Mouse (Mus musculus) stomach, embryonic 14.5 days (tissue): Measurements from ENCODE around the gene Nusap1. TPM values are rescaled to one million over a fixed set of nuclear protein-coding genes. Genes with fewer than 3 reads are reported as not detected.

Experiments
- ATAC-seq: fragments of 200-750 bp; cut with Nextera tagmentation; 2 replicates; pipeline ENCODE4 v1.8.0; 2017; ENCODE audit warnings: low read depth, moderate TSS enrichment; ENCODE audit not compliant: insufficient number of reproducible peaks, insufficient read depth, low FRiP score
- H3K27ac ChIP-seq: fragments of 300-500 bp; sonication (generic); 2 replicates; pipeline ENCODE4 v1.5.1; 2014; ENCODE audit warnings: mild to moderate bottlenecking, low read length, moderate library complexity, mixed read lengths
- H3K27me3 ChIP-seq: fragments of 300-500 bp; sonication (generic); 2 replicates; pipeline ENCODE4 v1.6.1; 2014; ENCODE audit warnings: low read length, control low read depth, mixed read lengths; ENCODE audit not compliant: control insufficient read depth, insufficient read depth
- H3K36me3 ChIP-seq: fragments of 300-500 bp; sonication (generic); 2 replicates; pipeline ENCODE4 v1.6.1; 2014; ENCODE audit warnings: mild to moderate bottlenecking, control low read depth, low read length, moderate library complexity, mixed read lengths; ENCODE audit not compliant: control insufficient read depth, insufficient read depth
- H3K4me1 ChIP-seq: fragments of 300-500 bp; sonication (generic); 2 replicates; pipeline ENCODE4 v1.6.1; 2014; ENCODE audit warnings: low read length, control low read depth, mixed read lengths; ENCODE audit not compliant: control insufficient read depth, insufficient read depth
- H3K4me2 ChIP-seq: fragments of 300-500 bp; sonication (generic); replicated peaks from 2 replicates; pipeline ENCODE4 v1.6.1; 2014; ENCODE audit warnings: low read depth, low read length, control low read depth
- H3K4me3 ChIP-seq: fragments of 300-500 bp; sonication (generic); 2 replicates; pipeline ENCODE4 v1.5.1; 2014; ENCODE audit warnings: low read depth, low read length, control low read depth
- H3K9ac ChIP-seq: fragments of 300-500 bp; sonication (generic); replicated peaks from 2 replicates; pipeline ENCODE4 v1.6.1; 2014; ENCODE audit warnings: low read depth, mild to moderate bottlenecking, control low read depth, low read length, moderate library complexity, mixed read lengths
- H3K9me3 ChIP-seq: fragments of 300-500 bp; sonication (generic); 2 replicates; pipeline ENCODE4 v1.6.1; 2016; ENCODE audit warnings: low read depth, low read length, control low read depth; ENCODE audit not compliant: control insufficient read depth
- WGBS: fragments of 180-500 bp; shearing (Covaris S2); extraction: QIAGEN DNeasy Blood & Tissue Kit; methylation state at CpG from one replicate; pipeline ENCODE4 v1.1.7; 2014; 5-methylcytosine and 5-hydroxymethylcytosine counted together
- polyA plus RNA-seq: library from polyadenylated mRNA; unstranded; fragments of >200 nt; fragmentation: Nextera tagmentation; extraction: Ambion mirVana; gene quantifications from 2 replicates; pipeline ENCODE4 v1.2.1, GENCODE M21; 2014

Nusap1 gene
- 73.0 and 73.2 TPM in 2 replicates for polyA plus RNA-seq

DNA sequence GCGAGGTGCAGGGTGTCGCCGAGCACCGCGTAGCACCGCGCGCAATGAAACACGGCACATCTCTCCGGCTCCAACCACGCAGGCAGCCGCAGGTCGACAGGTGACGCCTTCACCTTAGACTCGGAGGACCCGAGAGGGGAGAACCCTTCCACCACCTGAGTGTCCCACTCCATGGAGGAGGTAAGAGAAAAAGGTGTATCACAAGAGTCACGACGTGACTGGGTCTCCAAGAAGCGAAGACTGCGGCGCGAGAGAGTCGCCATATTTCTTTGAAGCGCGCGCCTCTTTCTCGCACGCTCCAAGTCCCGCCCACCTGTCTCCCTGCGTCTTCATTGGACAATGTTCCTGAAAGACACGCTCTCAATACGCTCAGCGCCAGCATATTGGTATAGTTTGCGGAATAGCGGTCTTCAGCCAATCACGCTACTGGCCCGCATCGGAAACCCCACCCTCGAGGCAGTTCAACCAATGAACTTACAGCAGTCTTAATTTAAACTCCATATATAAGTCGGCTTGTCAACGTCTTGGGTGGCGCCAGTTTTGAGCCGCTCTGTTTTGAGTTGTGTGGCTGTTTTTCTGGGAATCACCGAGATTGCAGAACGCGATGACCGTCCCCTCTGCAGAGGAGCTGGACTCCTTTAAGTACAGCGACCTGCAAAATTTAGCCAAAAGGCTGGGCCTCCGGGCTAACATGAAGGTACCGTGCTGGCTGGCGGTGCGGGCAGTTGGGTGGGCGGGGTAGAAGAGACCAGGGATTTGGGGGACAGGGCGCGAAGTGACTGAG, at the start of gene Nusap1, which contains the start of gene Oip5:
Nusap1 (plus strand) TSS at position 100 of the 784 bp plus-strand sequence.
Oip5 (minus strand) TSS at position 271 of the 784 bp plus-strand sequence.
- Histone ChIP-seq H3K4me2 (peak within 1 kb of the TSS; percentile 75), H3K9ac (peak within 1 kb of the TSS; percentile 67), H3K4me3 (peak within 1 kb of the TSS; percentile 82), H3K36me3 (no peaks in the 10 kb centered on the region), H3K27ac (peak within 1 kb of the TSS; percentile 74), H3K9me3 (no peaks in the 10 kb centered on the region), H3K27me3 (no peaks in the 10 kb centered on the region), H3K4me1 (peaks cover 20% of the 10 kb centered on the region; the same call in 1 of the 2 replicates)
- peak; percentile 100 for ATAC-seq
- WGBS: under 1% methylated on average over 55 of the region's 55 CpGs

DNA sequence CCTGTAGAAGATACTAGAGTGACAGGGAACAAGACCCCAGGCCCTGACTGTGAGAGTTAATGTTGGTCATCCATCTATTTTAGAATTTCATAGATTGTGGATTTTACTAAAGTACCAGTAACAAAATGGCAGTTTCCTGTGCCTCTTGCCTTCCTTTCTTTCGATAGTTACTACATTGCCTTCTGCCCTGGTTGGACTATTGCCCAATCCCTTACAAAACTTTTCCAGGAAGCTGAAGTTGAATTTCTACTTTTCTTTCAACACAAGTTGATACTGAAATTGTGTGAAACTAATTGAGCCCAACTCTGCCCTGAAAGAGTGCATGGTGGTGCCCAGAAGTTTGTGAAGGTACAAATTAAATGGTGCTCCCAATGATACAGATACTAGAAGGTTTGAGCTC, 45.6 kb upstream of the Nusap1 start:
- Histone ChIP-seq H3K4me2 (no peak overlapping the region), H3K36me3 (peaks cover 7% of the 10 kb centered on the region; the same call in 1 of the 2 replicates), H3K4me1 (no peaks in the 10 kb centered on the region), H3K27ac (no peak overlapping the region), H3K27me3 (no peaks in the 10 kb centered on the region), H3K4me3 (no peak overlapping the region), H3K9me3 (no peaks in the 10 kb centered on the region), H3K9ac (no peak overlapping the region)
- no peak for ATAC-seq
- WGBS: 90% methylated on average over 1 of the region's 1 CpGs

DNA sequence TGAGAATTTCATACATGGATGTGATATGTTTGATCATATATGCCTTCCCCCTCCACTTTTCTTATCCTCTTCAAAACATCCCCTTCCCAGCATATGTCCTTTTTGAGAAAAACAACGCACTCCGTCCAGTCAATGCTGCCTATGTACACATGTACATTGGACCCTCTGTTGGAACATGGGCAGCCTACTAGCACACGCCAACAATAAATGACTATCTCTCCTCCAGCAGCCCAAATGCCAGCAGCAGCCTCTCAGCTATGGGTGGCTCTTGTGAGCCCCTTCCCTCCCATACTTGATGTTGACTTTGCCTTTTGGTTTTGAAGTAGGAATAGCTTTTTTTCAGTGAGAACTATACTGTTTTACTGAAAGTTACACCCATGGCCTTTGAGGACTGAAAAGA, 36.5 kb upstream of the Nusap1 start:
- WGBS: 86% methylated on average over 3 of the region's 3 CpGs
- H3K9me3 ChIP-seq: no peaks in the 10 kb centered on the region
- no peak overlapping the region for H3K27ac ChIP-seq

DNA sequence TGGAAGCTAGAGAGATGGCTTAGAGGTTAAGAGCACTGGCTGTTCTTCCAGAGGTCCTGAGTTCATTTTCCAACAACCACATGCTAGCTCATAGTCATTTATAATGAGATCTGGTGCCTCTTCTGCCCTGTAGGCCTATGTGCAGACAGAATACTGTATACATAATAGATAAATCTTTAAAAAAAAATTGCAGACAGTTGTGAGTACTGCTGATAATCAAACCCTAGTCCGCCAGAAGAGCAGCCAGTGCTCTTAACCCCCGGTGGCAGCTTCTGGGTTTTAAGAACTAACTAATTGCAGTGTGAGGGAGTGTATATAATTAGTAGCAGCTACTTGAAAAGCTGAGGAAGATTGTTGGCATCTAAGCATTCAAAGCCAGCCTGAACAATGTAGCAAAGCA, 34.7 kb upstream of the Nusap1 start:
- Histone ChIP-seq H3K27ac (no peak overlapping the region), H3K27me3 (no peaks in the 10 kb centered on the region), H3K4me1 (no peaks in the 10 kb centered on the region), H3K4me3 (no peak overlapping the region), H3K4me2 (no peak overlapping the region), H3K36me3 (no peaks in the 10 kb centered on the region; the same call in 1 of the 2 replicates), H3K9me3 (no peaks in the 10 kb centered on the region), H3K9ac (no peak overlapping the region)
- 76% methylated on average over 2 of the region's 2 CpGs for WGBS
- no peak for ATAC-seq

More for the DNA sequence above, 36.5 kb upstream of the Nusap1 start:
- no peaks in the 10 kb centered on the region for H3K27me3 ChIP-seq
- H3K9ac ChIP-seq: no peak overlapping the region
- ATAC-seq: no peak
- no peak overlapping the region for H3K4me2 ChIP-seq
- no peaks in the 10 kb centered on the region; the same call in 1 of the 2 replicates for H3K36me3 ChIP-seq
- H3K4me1 ChIP-seq: no peaks in the 10 kb centered on the region
- no peak overlapping the region for H3K4me3 ChIP-seq

DNA sequence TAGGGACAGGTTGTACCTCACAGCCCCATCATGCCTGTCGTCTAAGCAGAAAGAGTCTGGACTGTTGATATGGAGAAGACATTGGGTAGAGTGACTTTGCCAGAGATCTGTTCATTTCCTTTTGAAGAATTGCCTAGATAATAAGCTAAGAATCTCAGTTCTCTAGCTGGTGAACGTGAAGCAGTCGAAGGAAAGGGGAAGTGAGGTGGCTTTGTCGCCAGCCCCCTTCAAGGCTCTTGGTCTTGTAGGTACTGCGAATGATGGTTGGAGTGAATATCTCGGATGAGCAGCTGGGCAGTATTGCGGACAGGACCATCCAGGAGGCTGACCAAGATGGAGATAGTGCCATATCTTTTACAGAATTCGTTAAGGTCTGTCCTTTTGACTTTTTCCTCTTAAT, 33.8 kb upstream of the Nusap1 start:
- H3K9ac ChIP-seq: no peak overlapping the region
- no peaks in the 10 kb centered on the region for H3K9me3 ChIP-seq
- ATAC-seq: no peak
- no peaks in the 10 kb centered on the region; the same call in 1 of the 2 replicates for H3K36me3 ChIP-seq
- H3K4me3 ChIP-seq: no peak overlapping the region
- H3K27me3 ChIP-seq: no peaks in the 10 kb centered on the region
- H3K27ac ChIP-seq: no peak overlapping the region
- H3K4me1 ChIP-seq: no peaks in the 10 kb centered on the region
- 83% methylated on average over 8 of the region's 8 CpGs for WGBS
- no peak overlapping the region for H3K4me2 ChIP-seq

DNA sequence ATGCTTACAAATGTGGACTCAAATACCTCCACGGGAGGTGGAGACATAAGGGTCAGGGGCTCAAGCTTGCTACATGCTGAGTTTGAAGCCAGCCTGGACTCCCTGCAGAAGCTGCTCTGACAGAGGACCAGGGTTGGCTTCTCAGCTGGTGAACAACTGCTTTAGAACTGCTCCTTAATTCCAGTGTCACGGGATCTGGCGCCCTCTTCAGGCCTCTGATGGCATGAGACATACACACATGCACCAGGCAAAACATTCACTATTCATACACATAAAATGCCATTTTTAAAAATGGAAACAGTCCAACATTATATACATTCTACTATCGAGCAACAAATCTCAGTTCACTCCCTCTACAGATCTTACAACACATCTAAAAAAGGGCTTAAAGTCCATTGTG, 30.7 kb upstream of the Nusap1 start:
- Histone ChIP-seq H3K27ac (no peak overlapping the region), H3K9ac (no peak overlapping the region), H3K4me3 (no peak overlapping the region), H3K27me3 (no peaks in the 10 kb centered on the region), H3K36me3 (no peaks in the 10 kb centered on the region; the same call in 1 of the 2 replicates), H3K4me1 (no peaks in the 10 kb centered on the region), H3K9me3 (no peaks in the 10 kb centered on the region), H3K4me2 (no peak overlapping the region)
- ATAC-seq: no peak
- WGBS: 16% methylated on average over 4 of the region's 4 CpGs

DNA sequence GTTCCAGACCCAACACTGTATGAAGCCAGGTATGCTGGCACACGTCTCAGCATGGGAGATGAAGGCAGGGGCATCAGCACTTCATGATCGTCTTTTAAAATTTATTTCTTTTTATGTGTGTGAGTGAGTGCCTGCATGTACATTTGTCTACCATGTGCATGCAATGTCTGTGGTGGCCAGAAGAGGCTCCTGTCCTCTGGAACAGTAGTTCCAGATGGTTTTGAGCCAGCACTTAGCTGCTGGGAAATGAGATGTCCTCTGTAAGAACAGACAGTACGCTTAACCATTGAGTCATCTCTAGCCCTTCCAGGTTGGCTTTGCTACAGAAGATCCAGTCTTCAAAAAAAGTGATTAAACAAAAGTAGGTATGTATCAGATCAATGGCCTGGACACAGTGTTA, 26.9 kb upstream of the Nusap1 start:
- no peaks in the 10 kb centered on the region for H3K27me3 ChIP-seq
- no peak overlapping the region for H3K27ac ChIP-seq
- H3K4me1 ChIP-seq: peaks cover 5% of the 10 kb centered on the region; the same call in 1 of the 2 replicates
- H3K4me3 ChIP-seq: no peak overlapping the region
- H3K36me3 ChIP-seq: 0 out of 2 replicates have a peak, but pooled peaks cover 1% of the 10 kb centered on the region
- H3K9ac ChIP-seq: no peak overlapping the region
- whole genome bisulfite sequencing: 87% methylated on average over 3 of the region's 3 CpGs
- H3K9me3 ChIP-seq: no peaks in the 10 kb centered on the region
- H3K4me2 ChIP-seq: no peak overlapping the region
- no peak for ATAC-seq

DNA sequence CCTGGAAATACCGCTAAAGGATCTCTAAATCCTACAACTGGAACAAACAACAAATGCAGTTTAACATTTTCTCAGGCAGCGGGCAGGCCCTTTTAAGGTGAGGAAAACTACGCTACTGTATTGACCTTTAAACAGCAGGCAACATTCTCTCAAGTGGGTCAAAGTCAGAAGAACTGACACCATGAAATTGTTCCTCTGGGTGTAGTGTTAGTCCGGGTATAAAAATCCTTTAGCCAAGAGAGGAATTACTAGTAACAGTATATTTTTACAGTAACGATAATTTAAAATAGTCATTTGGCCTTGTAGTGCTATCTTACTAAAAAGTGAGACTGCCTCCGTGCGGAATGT, 24.4 kb upstream of the Nusap1 start:
- peak overlapping the region; percentile 85; the same call in 1 of the 2 replicates for H3K4me3 ChIP-seq
- peak overlapping the region; percentile 69 for H3K27ac ChIP-seq
- peaks cover 22% of the 10 kb centered on the region for H3K36me3 ChIP-seq
- no peaks in the 10 kb centered on the region for H3K27me3 ChIP-seq
- H3K4me2 ChIP-seq: peak overlapping the region; percentile 41
- ATAC-seq: peak; percentile 8; the same call in 1 of the 2 replicates
- WGBS: 6% methylated on average over 7 of the region's 7 CpGs
- no peaks in the 10 kb centered on the region for H3K9me3 ChIP-seq
- no peak overlapping the region for H3K9ac ChIP-seq
- peaks cover 5% of the 10 kb centered on the region; the same call in 1 of the 2 replicates for H3K4me1 ChIP-seq
